Mouse (Mus musculus): Measurements from ENCODE around the gene Abhd15. TPM values are rescaled to one million over a fixed set of nuclear protein-coding genes. Genes with fewer than 3 reads are reported as not detected.
A peak's percentile ranks its signal among the peaks of the same experiment; 100 is the strongest.

Gene Abhd15
- total and polyA plus RNA-seq, 3 experiments: 2.0 to 2.9 (median 2.4) TPM

DNA sequence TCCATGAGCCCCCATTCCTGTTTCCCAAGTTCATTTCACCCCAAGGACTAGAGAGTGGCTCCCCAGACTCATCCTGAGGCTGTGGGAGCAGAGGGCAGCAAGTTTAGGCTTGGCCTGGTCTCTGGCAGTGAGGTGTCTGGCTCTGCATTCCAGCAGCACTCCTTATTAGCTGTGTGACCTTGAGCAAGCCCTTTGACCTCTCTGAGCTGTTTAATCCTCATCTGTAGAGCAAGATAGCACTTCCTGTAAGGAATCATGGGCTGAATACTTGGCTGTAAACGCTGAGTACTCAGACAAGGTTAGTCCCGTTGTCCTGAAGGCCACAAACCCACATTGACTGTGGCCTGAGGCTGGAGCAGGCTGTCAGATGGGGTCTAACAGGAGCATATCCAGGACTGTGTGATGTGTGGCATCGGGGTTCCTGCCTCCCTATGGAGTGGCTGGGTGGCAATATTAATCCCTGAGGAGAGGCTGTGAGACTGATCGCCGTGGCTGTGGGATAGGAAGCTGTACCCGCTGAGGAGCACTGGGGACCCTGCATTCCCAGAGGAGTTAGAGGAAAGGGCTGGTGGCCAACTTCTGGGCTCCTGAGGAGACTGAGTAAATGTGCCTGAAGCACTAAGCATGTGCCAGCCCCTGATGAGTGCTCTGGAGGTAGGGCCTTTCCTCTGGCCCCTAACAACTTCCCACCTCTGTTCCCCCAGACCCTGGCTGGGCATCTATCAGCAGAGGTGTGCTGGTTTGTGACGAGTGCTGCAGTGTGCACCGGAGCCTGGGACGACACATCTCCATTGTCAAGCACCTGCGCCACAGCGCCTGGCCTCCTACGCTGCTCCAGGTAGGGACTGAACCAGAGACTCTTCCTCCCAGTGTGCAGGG is 16.4 kb upstream of the Abhd15 start:
- 59% methylated on average over 12 of the region's 12 CpGs for WGBS
- Histone ChIP-seq H3K9ac (ENCODE audit: low read depth, low read length) (no peak overlapping the region), H3K79me2 (replicated peaks; ENCODE audit: control insufficient read depth, insufficient read depth, low read length) (peaks cover 8% of the 10 kb centered on the region), H3K27ac (peak overlapping the region; percentile 96), H3K36me3 (ENCODE audit: control insufficient read depth, insufficient read depth, low read length) (peaks cover 2% of the 10 kb centered on the region; the same call in 1 of the 2 replicates), H3K4me1 (ENCODE audit: control insufficient read depth, insufficient read depth, low read length) (peaks cover 38% of the 10 kb centered on the region), H3K4me3 (peak overlapping the region; percentile 13), H3K27me3 (ENCODE audit: control insufficient read depth, insufficient read depth, low read length) (no peaks in the 10 kb centered on the region)
- TF ChIP-seq CTCF (IDR thresholded peaks at IDR 0.05) (no peak), EP300 (IDR thresholded peaks at IDR 0.05; ENCODE audit: insufficient read depth, low read depth, low read length) (no peak), POLR2A (IDR thresholded peaks at IDR 0.05; ENCODE audit: insufficient read depth, low read depth, low read length) (no peak)
- no peak for DNase-seq
- intact Hi-C loops (cut with DNase I): loop anchor here (2.0 to 10.0 kb wide), 3 partner anchors 32 to 306 kb away; partner anchors contain the start of gene Ssh2

DNA sequence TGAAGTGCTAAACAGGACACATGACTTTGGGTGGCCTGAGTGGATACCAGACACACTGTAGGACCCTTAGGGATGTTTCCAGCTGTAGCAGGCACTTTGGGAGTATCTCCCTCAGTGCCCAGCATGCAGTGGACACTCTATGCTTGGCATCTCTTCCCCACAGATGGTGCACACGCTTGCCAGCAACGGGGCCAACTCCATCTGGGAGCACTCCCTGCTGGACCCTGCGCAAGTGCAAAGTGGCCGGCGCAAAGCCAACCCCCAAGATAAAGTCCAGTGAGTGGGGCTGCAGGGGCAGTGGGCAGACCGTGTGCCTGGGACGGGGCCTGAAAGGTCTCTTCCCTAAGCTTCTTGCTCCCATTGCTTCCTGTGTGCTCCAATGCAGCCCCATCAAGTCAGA is 15.6 kb upstream of the Abhd15 start:
- no peak overlapping the region for H3K4me3 ChIP-seq
- no peaks in the 10 kb centered on the region for H3K27me3 ChIP-seq (ENCODE audit: control insufficient read depth, insufficient read depth, low read length)
- peaks cover 6% of the 10 kb centered on the region for H3K79me2 ChIP-seq (replicated peaks; ENCODE audit: control insufficient read depth, insufficient read depth, low read length)
- H3K9ac ChIP-seq (ENCODE audit: low read depth, low read length): no peak overlapping the region
- TF ChIP-seq EP300 (IDR thresholded peaks at IDR 0.05; ENCODE audit: insufficient read depth, low read depth, low read length) (no peak), CTCF (IDR thresholded peaks at IDR 0.05) (no peak), POLR2A (IDR thresholded peaks at IDR 0.05; ENCODE audit: insufficient read depth, low read depth, low read length) (no peak)
- peaks cover 37% of the 10 kb centered on the region for H3K4me1 ChIP-seq (ENCODE audit: control insufficient read depth, insufficient read depth, low read length)
- peaks cover 2% of the 10 kb centered on the region; the same call in 1 of the 2 replicates for H3K36me3 ChIP-seq (ENCODE audit: control insufficient read depth, insufficient read depth, low read length)
- WGBS: 49% methylated on average over 7 of the region's 7 CpGs
- DNase-seq: no peak
- H3K27ac ChIP-seq: no peak overlapping the region; the same call in 1 of the 2 replicates
- intact Hi-C loops (cut with DNase I): loop anchor here (2.0 to 10.0 kb wide), 3 partner anchors 33 to 305 kb away; partner anchors contain the start of gene Ssh2

DNA sequence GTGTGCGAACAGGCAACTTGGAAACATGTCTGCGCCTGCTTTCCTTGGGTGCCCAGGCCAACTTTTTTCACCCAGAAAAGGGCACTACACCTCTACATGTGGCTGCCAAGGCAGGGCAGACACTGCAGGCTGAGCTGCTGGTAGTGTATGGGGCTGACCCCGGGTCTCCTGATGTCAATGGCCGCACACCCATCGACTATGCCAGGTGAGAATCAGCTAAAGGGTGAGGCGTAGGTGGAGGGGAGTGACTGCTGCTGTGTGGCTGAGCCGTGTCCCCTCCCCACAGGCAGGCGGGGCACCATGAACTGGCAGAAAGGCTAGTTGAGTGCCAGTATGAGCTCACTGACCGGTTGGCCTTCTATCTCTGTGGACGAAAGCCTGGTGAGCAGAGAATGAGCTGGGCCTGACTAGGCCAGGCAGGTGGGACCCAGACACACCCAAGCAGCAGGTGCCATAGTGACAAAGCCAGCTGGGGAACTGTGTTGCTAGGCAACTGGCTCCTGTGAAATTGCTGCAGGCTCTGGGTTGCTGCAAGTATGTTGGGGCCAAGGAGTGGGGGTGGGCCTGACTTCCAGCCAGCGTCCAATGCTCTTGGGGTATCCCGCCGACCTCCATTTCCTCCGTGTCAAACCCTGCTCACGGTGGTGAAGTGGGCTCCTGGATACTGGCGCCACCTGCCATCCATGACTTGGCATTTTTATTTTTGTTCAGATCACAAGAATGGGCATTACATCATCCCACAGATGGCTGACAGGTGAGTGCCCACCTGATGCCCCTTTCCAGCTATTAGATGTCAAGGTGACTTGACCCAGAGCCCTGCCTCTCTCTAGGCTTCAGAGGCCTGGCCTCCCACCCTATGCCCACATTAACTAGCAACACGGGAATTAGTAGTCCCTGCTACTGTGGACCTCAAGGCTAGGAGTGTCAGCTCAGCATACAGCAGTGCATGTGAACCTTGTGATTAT is 14.3 kb upstream of the Abhd15 start:
- H3K36me3 ChIP-seq (ENCODE audit: control insufficient read depth, insufficient read depth, low read length): peaks cover 2% of the 10 kb centered on the region; the same call in 1 of the 2 replicates
- intact Hi-C loops (cut with DNase I): loop anchor here (1.0 to 2.0 kb wide), 2 partner anchors 9 to 184 kb away; no protein-coding TSS in a partner anchor

DNA sequence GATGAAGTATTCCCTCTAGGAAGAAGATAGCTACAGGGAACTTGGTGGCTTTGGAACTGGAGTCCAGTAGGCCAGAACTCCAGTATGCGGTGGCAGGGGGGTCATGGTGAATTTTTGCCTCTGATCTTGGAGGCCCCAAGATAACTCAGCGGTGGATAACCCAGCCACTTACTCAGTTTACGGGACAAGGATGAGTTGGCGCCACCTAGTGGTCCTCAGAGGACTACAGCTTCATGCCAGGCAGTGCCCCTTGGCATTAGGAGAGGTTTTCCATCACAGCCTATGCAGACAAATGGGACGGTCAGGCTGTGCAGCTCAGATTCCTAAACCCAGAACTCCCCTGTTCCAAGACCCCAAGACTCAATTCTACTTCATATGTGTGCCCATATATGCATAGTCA is 13.5 kb upstream of the Abhd15 start:
- TF ChIP-seq POLR2A (IDR thresholded peaks at IDR 0.05; ENCODE audit: insufficient read depth, low read depth, low read length): no peak
- TF ChIP-seq CTCF (IDR thresholded peaks at IDR 0.05): peak; percentile 94
- intact Hi-C loops (cut with DNase I): loop anchor here (1.0 to 2.0 kb wide), 2 partner anchors 10 to 185 kb away; no protein-coding TSS in a partner anchor
- Histone ChIP-seq H3K4me3 (no peak overlapping the region), H3K36me3 (ENCODE audit: control insufficient read depth, insufficient read depth, low read length) (peaks cover 2% of the 10 kb centered on the region; the same call in 1 of the 2 replicates), H3K79me2 (replicated peaks; ENCODE audit: control insufficient read depth, insufficient read depth, low read length) (peaks cover 2% of the 10 kb centered on the region; the same call in 1 of the 2 replicates), H3K9ac (ENCODE audit: low read depth, low read length) (no peak overlapping the region), H3K4me1 (ENCODE audit: control insufficient read depth, insufficient read depth, low read length) (peaks cover 28% of the 10 kb centered on the region), H3K27ac (no peak overlapping the region), H3K27me3 (ENCODE audit: control insufficient read depth, insufficient read depth, low read length) (no peaks in the 10 kb centered on the region)
- 10% methylated on average over 5 of the region's 5 CpGs for WGBS
- DNase-seq: peak; percentile 79 to 81

More for the DNA sequence above, 14.3 kb upstream of the Abhd15 start:
- WGBS: 79% methylated on average over 17 of the region's 17 CpGs
- peaks cover 32% of the 10 kb centered on the region for H3K4me1 ChIP-seq (ENCODE audit: control insufficient read depth, insufficient read depth, low read length)
- no peak for TF ChIP-seq POLR2A (IDR thresholded peaks at IDR 0.05; ENCODE audit: insufficient read depth, low read depth, low read length)
- TF ChIP-seq EP300 (IDR thresholded peaks at IDR 0.05; ENCODE audit: insufficient read depth, low read depth, low read length): no peak
- TF ChIP-seq CTCF (IDR thresholded peaks at IDR 0.05): no peak
- DNase-seq: no peak
- peaks cover 2% of the 10 kb centered on the region; the same call in 1 of the 2 replicates for H3K79me2 ChIP-seq (replicated peaks; ENCODE audit: control insufficient read depth, insufficient read depth, low read length)
- no peak overlapping the region for H3K27ac ChIP-seq
- H3K4me3 ChIP-seq: no peak overlapping the region
- H3K9ac ChIP-seq (ENCODE audit: low read depth, low read length): no peak overlapping the region
- H3K27me3 ChIP-seq (ENCODE audit: control insufficient read depth, insufficient read depth, low read length): no peaks in the 10 kb centered on the region

DNA sequence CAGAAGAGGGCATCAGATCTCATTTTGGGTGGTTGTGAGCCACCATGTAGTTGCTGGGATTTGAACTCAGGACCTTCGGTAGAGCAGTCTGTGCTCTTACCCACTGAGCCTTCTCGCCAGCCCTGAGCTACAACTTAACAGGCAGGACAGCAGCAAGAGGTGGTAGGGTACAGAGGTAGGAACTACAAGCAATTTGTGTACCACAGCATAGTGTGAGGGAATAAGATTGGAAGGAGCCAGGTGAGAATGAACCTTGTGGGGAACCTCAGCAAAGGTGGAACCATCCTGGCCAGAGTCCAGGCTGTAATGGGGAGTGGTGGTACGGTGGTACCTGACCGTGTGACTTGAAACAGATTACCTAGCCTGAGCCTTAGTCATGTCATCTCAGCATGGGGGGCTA is 12.9 kb upstream of the Abhd15 start:
- H3K4me3 ChIP-seq: no peak overlapping the region
- intact Hi-C loops (cut with DNase I): loop anchor here (1.0 to 2.0 kb wide), 2 partner anchors 11 to 185 kb away; no protein-coding TSS in a partner anchor
- 92% methylated on average over 4 of the region's 4 CpGs for WGBS
- peaks cover 2% of the 10 kb centered on the region; the same call in 1 of the 2 replicates for H3K79me2 ChIP-seq (replicated peaks; ENCODE audit: control insufficient read depth, insufficient read depth, low read length)
- H3K9ac ChIP-seq (ENCODE audit: low read depth, low read length): no peak overlapping the region
- peaks cover 2% of the 10 kb centered on the region; the same call in 1 of the 2 replicates for H3K36me3 ChIP-seq (ENCODE audit: control insufficient read depth, insufficient read depth, low read length)
- TF ChIP-seq EP300 (IDR thresholded peaks at IDR 0.05; ENCODE audit: insufficient read depth, low read depth, low read length): no peak
- TF ChIP-seq CTCF (IDR thresholded peaks at IDR 0.05): no peak
- TF ChIP-seq POLR2A (IDR thresholded peaks at IDR 0.05; ENCODE audit: insufficient read depth, low read depth, low read length): no peak
- H3K4me1 ChIP-seq (ENCODE audit: control insufficient read depth, insufficient read depth, low read length): peaks cover 25% of the 10 kb centered on the region
- H3K27me3 ChIP-seq (ENCODE audit: control insufficient read depth, insufficient read depth, low read length): no peaks in the 10 kb centered on the region
- H3K27ac ChIP-seq: 0 out of 2 replicates have a peak overlapping the region, but pooled peaks have one; percentile 26
- no peak for DNase-seq

All from heart, adult 2 months (tissue).